Mouse (Mus musculus) megakaryocyte, embryonic 14.5 days (primary cell): ENCODE measurements around the gene Srebf1. TPM values are rescaled to one million over a fixed set of nuclear protein-coding genes. Genes with fewer than 3 reads are reported as not detected.
A peak's percentile ranks its signal among the peaks of the same experiment; 100 is the strongest.

Experiments used
- H3K27me3 ChIP-seq: replicated peaks from 2 replicates; pipeline ENCODE3; 2012; ENCODE audit warnings: inconsistent platforms
- H3K36me3 ChIP-seq: replicated peaks from 2 replicates; pipeline ENCODE3; 2012; ENCODE audit warnings: low read length, inconsistent platforms, mixed read lengths
- H3K4me1 ChIP-seq: 2 replicates; pipeline ENCODE4 v1.6.1; 2012; ENCODE audit warnings: inconsistent platforms
- H3K4me3 ChIP-seq: replicated peaks from 2 replicates; pipeline ENCODE3; 2012; ENCODE audit warnings: moderate library complexity, mild to moderate bottlenecking, inconsistent platforms
- H3K9me3 ChIP-seq: 2 replicates; pipeline ENCODE4 v1.6.1; 2012; ENCODE audit warnings: inconsistent platforms
- FLI1 ChIP-seq: IDR thresholded peaks from 2 replicates; pipeline ENCODE4 v1.6.1; 2012; ENCODE audit warnings: low read length, inconsistent platforms, mixed read lengths
- GATA1 ChIP-seq: IDR thresholded peaks from 3 replicates; pipeline ENCODE4 v1.6.1; 2012; ENCODE audit warnings: mixed read lengths, low read length, inconsistent platforms, borderline replicate concordance
- polyA plus RNA-seq: library from polyadenylated mRNA; stranded (reverse); fragments of >175 nt; gene quantifications from 2 replicates; pipeline ENCODE4 v1.2.3, GENCODE M21; 2012; ENCODE audit warnings: low replicate concordance; ENCODE audit not compliant: insufficient read depth

Gene Srebf1
- polyA plus RNA-seq, 1 experiment: 138 TPM

GRCm38 (mm10) chr11:60185396-60186231, 36.8 kb downstream of the Srebf1 start:
- no peak for TF ChIP-seq GATA1
- TF ChIP-seq FLI1: no peak
- peak overlapping the region; percentile 89 for H3K4me3 ChIP-seq
- H3K4me1 ChIP-seq: peaks cover 100% of the 10 kb centered on the region
- H3K9me3 ChIP-seq: no peaks in the 10 kb centered on the region
- peaks cover 93% of the 10 kb centered on the region for H3K36me3 ChIP-seq
- H3K27me3 ChIP-seq: no peaks in the 10 kb centered on the region

- Histone ChIP-seq H3K27me3 (no peaks in the 10 kb centered on the region), H3K36me3 (peaks cover 93% of the 10 kb centered on the region), H3K9me3 (no peaks in the 10 kb centered on the region), H3K4me1 (peaks cover 100% of the 10 kb centered on the region), H3K4me3 (peak overlapping the region; percentile 89)
- TF ChIP-seq GATA1 (no peak), FLI1 (no peak)
These were observed 37.7 kb downstream of the Srebf1 start for GRCm38 (mm10) chr11:60184346-60185325.

DNA sequence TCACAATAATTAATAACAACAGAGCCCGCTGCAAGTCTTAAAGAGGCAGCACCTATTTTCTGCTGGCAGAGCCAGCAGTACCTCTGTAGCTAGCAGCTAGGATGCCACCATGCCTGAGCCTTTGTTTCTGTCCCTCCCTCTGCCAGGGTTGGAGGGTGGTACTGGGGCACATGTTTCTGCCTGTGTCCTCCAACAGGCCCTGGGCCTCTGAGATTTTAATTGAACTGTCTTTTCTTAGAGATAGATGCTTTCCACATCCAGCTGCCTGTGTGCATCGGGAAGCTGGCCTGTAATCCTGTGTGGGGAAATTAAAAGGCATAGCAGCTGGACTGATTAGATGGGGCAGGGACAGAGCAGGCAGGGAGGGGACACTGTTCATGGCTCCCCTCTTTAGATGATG, 39.6 kb downstream of the Srebf1 start:
- no peaks in the 10 kb centered on the region for H3K27me3 ChIP-seq
- peak overlapping the region; percentile 38 for H3K4me3 ChIP-seq
- TF ChIP-seq GATA1: no peak
- TF ChIP-seq FLI1: no peak
- H3K36me3 ChIP-seq: peaks cover 91% of the 10 kb centered on the region
- H3K4me1 ChIP-seq: peaks cover 100% of the 10 kb centered on the region
- no peaks in the 10 kb centered on the region for H3K9me3 ChIP-seq

GRCm38 (mm10) chr11:60182116-60182670, 40.2 kb downstream of the Srebf1 start:
- H3K36me3 ChIP-seq: peaks cover 86% of the 10 kb centered on the region
- H3K4me1 ChIP-seq: peaks cover 100% of the 10 kb centered on the region
- TF ChIP-seq GATA1 (no peak), FLI1 (no peak)
- no peaks in the 10 kb centered on the region for H3K27me3 ChIP-seq
- H3K9me3 ChIP-seq: no peaks in the 10 kb centered on the region
- H3K4me3 ChIP-seq: peak overlapping the region; percentile 14

GRCm38 (mm10) chr11:60178506-60178905, 43.9 kb downstream of the Srebf1 start:
- TF ChIP-seq GATA1: no peak
- no peak for TF ChIP-seq FLI1
- Histone ChIP-seq H3K9me3 (no peaks in the 10 kb centered on the region), H3K4me3 (no peak overlapping the region), H3K27me3 (no peaks in the 10 kb centered on the region), H3K4me1 (peaks cover 99% of the 10 kb centered on the region), H3K36me3 (peaks cover 57% of the 10 kb centered on the region)

- Histone ChIP-seq H3K4me3 (peak overlapping the region; percentile 96), H3K27me3 (no peaks in the 10 kb centered on the region), H3K4me1 (peaks cover 99% of the 10 kb centered on the region), H3K36me3 (peaks cover 59% of the 10 kb centered on the region), H3K9me3 (no peaks in the 10 kb centered on the region)
- TF ChIP-seq FLI1: no peak
- no peak for TF ChIP-seq GATA1
These were observed 44.4 kb downstream of the Srebf1 start for GRCm38 (mm10) chr11:60178005-60178404.

DNA sequence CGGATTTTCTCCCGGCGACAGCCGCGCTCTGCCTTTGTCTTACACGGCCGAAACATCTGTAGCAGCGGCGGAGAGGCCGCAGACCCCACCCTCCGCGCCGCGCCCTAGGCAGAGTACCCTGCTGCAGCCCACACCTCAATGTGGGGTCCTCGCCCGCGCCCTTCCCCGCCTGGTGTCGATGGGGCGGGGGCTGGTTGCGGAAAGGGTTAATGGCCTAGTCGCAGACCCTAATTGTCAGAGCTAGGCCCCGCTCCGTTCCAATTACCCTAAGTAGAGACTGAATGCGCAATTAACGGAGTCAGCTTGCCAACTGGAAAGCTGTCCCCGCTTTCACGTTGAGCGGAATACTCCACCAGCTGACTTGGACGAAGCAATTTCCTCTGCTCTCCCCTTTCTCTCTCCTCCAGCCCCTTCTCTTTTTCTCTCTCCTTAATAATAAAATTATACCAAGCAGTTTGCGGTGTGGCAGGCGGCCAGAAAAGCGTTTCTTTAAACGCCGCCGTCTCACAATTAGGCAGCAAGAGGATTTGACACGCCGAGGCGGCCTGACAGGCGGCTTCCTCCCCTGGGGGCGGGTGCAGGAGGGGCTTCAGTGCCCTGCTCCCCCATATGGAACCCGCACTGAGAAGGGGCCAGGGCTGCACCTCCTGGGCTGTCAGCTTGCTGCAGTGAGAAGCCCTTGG, 45.3 kb downstream of the Srebf1 start:
- Histone ChIP-seq H3K4me1 (peaks cover 99% of the 10 kb centered on the region), H3K4me3 (peak overlapping the region; percentile 96), H3K9me3 (no peaks in the 10 kb centered on the region), H3K27me3 (no peaks in the 10 kb centered on the region), H3K36me3 (peaks cover 59% of the 10 kb centered on the region)
- TF ChIP-seq GATA1 (no peak), FLI1 (no peak)

DNA sequence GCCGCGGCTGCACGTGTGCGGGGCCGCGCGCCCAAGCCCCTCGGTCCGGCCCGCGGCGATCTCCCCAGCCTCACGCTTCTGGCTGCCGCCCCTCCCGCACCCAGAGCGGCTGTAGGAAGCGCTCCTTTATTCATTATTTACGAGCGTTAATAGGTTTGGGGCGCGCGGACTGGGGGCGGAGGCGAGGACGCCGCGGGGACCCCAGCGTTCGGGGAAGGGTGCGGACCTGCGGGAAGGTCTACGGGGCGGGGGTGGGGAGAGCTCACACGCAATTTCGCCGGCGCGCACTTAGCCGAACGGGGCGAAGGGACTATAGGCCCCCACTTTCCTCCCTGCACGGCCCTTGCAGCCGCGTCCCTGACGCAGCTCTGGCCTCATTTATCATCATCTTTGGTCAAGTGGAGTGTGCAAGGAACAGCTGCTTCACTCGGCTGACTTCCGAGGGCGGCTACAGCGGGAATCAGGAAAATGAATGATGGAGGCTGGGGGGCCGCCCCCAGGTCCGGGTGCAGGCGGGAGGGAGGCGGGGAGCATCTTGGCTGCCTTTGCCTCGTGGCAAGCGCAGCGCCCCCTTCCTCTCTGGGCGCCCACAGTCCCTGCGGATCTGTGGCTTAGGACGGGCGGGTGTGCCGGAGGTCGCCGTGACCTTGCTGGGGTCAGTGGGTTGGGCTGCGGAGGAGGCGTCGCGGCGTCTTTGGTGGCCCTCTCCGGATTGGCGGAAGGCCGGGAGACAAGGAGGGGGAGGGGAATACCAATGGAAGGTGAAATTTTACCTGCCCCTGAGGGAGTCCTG, 46.0 kb downstream of the Srebf1 start:
- TF ChIP-seq FLI1 (no peak), GATA1 (no peak)
- Histone ChIP-seq H3K4me3 (peak overlapping the region; percentile 96), H3K36me3 (peaks cover 59% of the 10 kb centered on the region), H3K9me3 (no peaks in the 10 kb centered on the region), H3K27me3 (no peaks in the 10 kb centered on the region), H3K4me1 (peaks cover 97% of the 10 kb centered on the region)
